Mouse (Mus musculus) olfactory bulb, adult 2 months (tissue): Measurements from ENCODE around the gene Olfr395. TPM values are rescaled to one million over a fixed set of nuclear protein-coding genes. Genes with fewer than 3 reads are reported as not detected.
"Not testable (repeated sequence)": the region's sequence is repeated elsewhere in the genome, so short reads cannot be mapped to it uniquely, and the experiment has no call there.

Source experiments
- H3K27ac ChIP-seq: fragments of 200-500 bp; 2 replicates; pipeline ENCODE4 v1.5.1; 2012; ENCODE audit warnings: low read depth, low read length; ENCODE audit not compliant: insufficient read depth
- H3K4me1 ChIP-seq: fragments of 200-500 bp; 2 replicates; pipeline ENCODE4 v1.6.1; 2012; ENCODE audit warnings: low read length; ENCODE audit not compliant: control insufficient read depth, insufficient read depth
- H3K4me3 ChIP-seq: fragments of 200-500 bp; 2 replicates; pipeline ENCODE4 v1.5.1; 2012; ENCODE audit warnings: mild to moderate bottlenecking, low read depth, low read length, moderate library complexity; ENCODE audit not compliant: insufficient read depth
- CTCF ChIP-seq: fragments of 200-500 bp; IDR thresholded peaks from 2 replicates; pipeline ENCODE4 v1.5.1; 2012; ENCODE audit warnings: low read depth, mild to moderate bottlenecking, low read length, moderate library complexity; ENCODE audit not compliant: insufficient read depth
- POLR2A ChIP-seq: fragments of 200-500 bp; IDR thresholded peaks from 2 replicates; pipeline ENCODE4 v1.6.1; 2012; ENCODE audit warnings: mild to moderate bottlenecking, low read depth, low read length, moderate library complexity; ENCODE audit not compliant: insufficient read depth
- WGBS: fragments of 180-500 bp; shearing (Covaris S2); methylation state at CpG from one replicate; pipeline ENCODE4 v1.1.7; 2018; 5-methylcytosine and 5-hydroxymethylcytosine counted together
- polyA plus RNA-seq: library from polyadenylated mRNA; stranded (reverse); fragments of >200 nt; gene quantifications from 2 replicates; pipeline ENCODE4 v1.2.4, GENCODE M21; 2012; ENCODE audit warnings: low replicate concordance; ENCODE audit not compliant: missing spikeins, insufficient read depth, insufficient read length

Gene Olfr395
- polyA plus RNA-seq = not detected in 2 replicates

DNA sequence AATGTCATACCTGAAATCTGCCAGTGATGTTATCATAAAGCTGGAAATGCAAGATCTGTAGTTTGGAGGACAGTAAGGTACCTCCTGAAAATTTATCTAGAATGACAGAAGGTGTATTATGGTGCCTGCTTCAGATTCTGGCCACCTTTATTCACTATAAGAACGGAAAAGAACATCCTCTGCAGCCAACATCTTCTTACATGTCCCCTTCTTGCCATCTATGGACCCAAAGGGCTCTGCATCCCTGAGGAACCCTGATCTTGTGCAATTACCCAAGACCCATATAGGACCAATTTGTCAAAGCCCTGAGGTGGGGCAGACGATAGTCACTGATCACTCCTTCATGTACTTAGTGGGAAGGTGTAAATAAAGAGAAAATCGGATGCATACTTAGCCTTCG, at the start of gene Olfr395:
Gene Olfr395, minus strand, starts transcription at position 101 of the 400 bp plus-strand sequence.
- 77% methylated on average over 4 of the region's 4 CpGs for WGBS
- not testable (repeated sequence) for H3K4me1 ChIP-seq, H3K4me3 ChIP-seq, H3K27ac ChIP-seq

GRCm38 (mm10) chr11:73936377-73936776, 27.3 kb upstream of the Olfr395 start, which contains the start of gene Olfr23:
Gene Olfr23, plus strand, starts transcription at chr11:73936677.
- no peak within 1 kb of the TSS for H3K27ac ChIP-seq
- H3K4me3 ChIP-seq = no peak within 1 kb of the TSS
- TF ChIP-seq CTCF (no peak), POLR2A (no peak)
- no peaks in the 10 kb centered on the region for H3K4me1 ChIP-seq

DNA sequence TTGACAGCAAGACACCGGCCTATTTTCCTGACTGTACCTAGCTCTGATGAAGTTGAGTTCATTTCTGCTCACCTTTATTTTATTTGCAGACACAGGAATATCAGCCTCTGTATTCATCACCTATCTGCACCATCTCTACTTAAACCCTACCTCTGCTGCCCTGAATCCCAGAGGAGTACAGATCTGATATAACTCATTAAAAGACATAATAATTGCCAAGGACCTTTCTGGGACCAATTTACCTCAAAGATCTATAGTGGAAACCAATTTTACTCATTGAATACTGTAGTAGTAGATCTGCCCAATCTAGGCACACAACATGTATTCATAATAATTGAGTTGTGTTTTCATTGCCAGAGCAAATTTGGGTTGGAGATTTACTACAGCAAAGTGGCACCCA, 18.4 kb downstream of the Olfr395 start, which contains the start of gene Olfr394:
Gene Olfr394, minus strand, starts transcription at position 101 of the 400 bp plus-strand sequence.
- 82% methylated on average over 1 of the region's 1 CpGs for WGBS

More for the DNA sequence above, 18.4 kb downstream of the Olfr395 start, which contains the start of gene Olfr394:
- Histone ChIP-seq H3K4me3 (no peak within 1 kb of the TSS), H3K27ac (no peak within 1 kb of the TSS), H3K4me1 (no peaks in the 10 kb centered on the region)
- no peak for TF ChIP-seq CTCF
- no peak for TF ChIP-seq POLR2A

Other genes starting within 250 kb of the Olfr395 start
- not detected in 2 replicates for gene Zfp735, start 220.5 kb downstream of the Olfr395 start, polyA plus RNA-seq
- gene Olfr389, start 128.6 kb downstream of the Olfr395 start, polyA plus RNA-seq = not detected in 2 replicates
- gene Olfr390, start 126.3 kb downstream of the Olfr395 start, polyA plus RNA-seq = not detected in 2 replicates
- not detected in 2 replicates for gene Olfr391-ps, start 106.2 kb downstream of the Olfr395 start, polyA plus RNA-seq
- not detected in 2 replicates for gene Olfr392, start 92.2 kb downstream of the Olfr395 start, polyA plus RNA-seq
- gene Olfr393, start 57.8 kb downstream of the Olfr395 start, polyA plus RNA-seq = not detected in 2 replicates
- gene Olfr394, start 18.5 kb downstream of the Olfr395 start, polyA plus RNA-seq = not detected in 2 replicates
- gene Olfr23, start 27.4 kb upstream of the Olfr395 start, polyA plus RNA-seq = not detected in 2 replicates
- gene Olfr397, start 51.5 kb upstream of the Olfr395 start, polyA plus RNA-seq = not detected in 2 replicates
- gene Olfr398, start 81.1 kb upstream of the Olfr395 start, polyA plus RNA-seq = not detected in 2 replicates
- not detected in 2 replicates for gene Olfr139, start 147.3 kb upstream of the Olfr395 start, polyA plus RNA-seq
- gene Olfr399, start 147.3 kb upstream of the Olfr395 start, polyA plus RNA-seq = not detected in 2 replicates
- gene Zfp616, start 160.7 kb upstream of the Olfr395 start, polyA plus RNA-seq = not detected in 2 replicates
- not detected in 2 replicates for gene Olfr401, start 204.4 kb upstream of the Olfr395 start, polyA plus RNA-seq
- not detected in 2 replicates for gene Olfr402, start 244.2 kb upstream of the Olfr395 start, polyA plus RNA-seq